Mouse (Mus musculus): ENCODE data around the gene Csnk1g2. TPM values are rescaled to one million over a fixed set of nuclear protein-coding genes. Genes with fewer than 3 reads are reported as not detected.

Gene Csnk1g2
- polyA plus RNA-seq, 1 experiment, result 246 TPM

- peaks cover 76% of the 10 kb centered on the region for H3K4me1 ChIP-seq (ENCODE audit: control insufficient read depth, insufficient read depth, low read length)
- TF ChIP-seq POLR2A (IDR thresholded peaks at IDR 0.05; ENCODE audit: borderline replicate concordance, extremely low read depth, low read depth, low read length) (no peak), CTCF (IDR thresholded peaks at IDR 0.05; ENCODE audit: insufficient read depth, low read length) (no peak)
- no peak for DNase-seq
- H3K4me3 ChIP-seq (replicated peaks; ENCODE audit: extremely low read depth, low read depth, low read length), result no peak overlapping the region
- WGBS, result 67% methylated on average over 12 of the region's 12 CpGs
Measured at GRCm38 (mm10) chr10:80669018-80669417, 46.4 kb downstream of the Csnk1g2 start.

- 65% methylated on average over 7 of the region's 7 CpGs for WGBS
- Histone ChIP-seq H3K4me3 (replicated peaks; ENCODE audit: extremely low read depth, low read depth, low read length) (no peak overlapping the region), H3K4me1 (ENCODE audit: control insufficient read depth, insufficient read depth, low read length) (peaks cover 73% of the 10 kb centered on the region)
- peak; percentile 76 for DNase-seq
- no peak for TF ChIP-seq CTCF (IDR thresholded peaks at IDR 0.05; ENCODE audit: insufficient read depth, low read length)
- no peak; the same call in 1 of the 2 replicates for TF ChIP-seq POLR2A (IDR thresholded peaks at IDR 0.05; ENCODE audit: borderline replicate concordance, extremely low read depth, low read depth, low read length)
Measured at GRCm38 (mm10) chr10:80669737-80670485, 47.3 kb downstream of the Csnk1g2 start.

GRCm38 (mm10) chr10:80670531-80670930 is 47.9 kb downstream of the Csnk1g2 start:
- Histone ChIP-seq H3K4me1 (ENCODE audit: control insufficient read depth, insufficient read depth, low read length) (peaks cover 68% of the 10 kb centered on the region), H3K4me3 (replicated peaks; ENCODE audit: extremely low read depth, low read depth, low read length) (no peak overlapping the region)
- no peak for TF ChIP-seq CTCF (IDR thresholded peaks at IDR 0.05; ENCODE audit: insufficient read depth, low read length)
- TF ChIP-seq POLR2A (IDR thresholded peaks at IDR 0.05; ENCODE audit: borderline replicate concordance, extremely low read depth, low read depth, low read length), result no peak
- 70% methylated on average over 2 of the region's 2 CpGs for WGBS
- no peak for DNase-seq

- H3K4me1 ChIP-seq (ENCODE audit: control insufficient read depth, insufficient read depth, low read length), result peaks cover 61% of the 10 kb centered on the region
- no peak for TF ChIP-seq CTCF (IDR thresholded peaks at IDR 0.05; ENCODE audit: insufficient read depth, low read length)
- no peak; the same call in 1 of the 2 replicates for TF ChIP-seq POLR2A (IDR thresholded peaks at IDR 0.05; ENCODE audit: borderline replicate concordance, extremely low read depth, low read depth, low read length)
- H3K4me3 ChIP-seq (replicated peaks; ENCODE audit: extremely low read depth, low read depth, low read length), result no peak overlapping the region
- no peak for DNase-seq
- WGBS, result 76% methylated on average over 4 of the region's 4 CpGs
Measured at GRCm38 (mm10) chr10:80671251-80671650, 48.6 kb downstream of the Csnk1g2 start.

GRCm38 (mm10) chr10:80671936-80672690 is 49.5 kb downstream of the Csnk1g2 start:
- TF ChIP-seq POLR2A (IDR thresholded peaks at IDR 0.05; ENCODE audit: borderline replicate concordance, extremely low read depth, low read depth, low read length) (no peak), CTCF (IDR thresholded peaks at IDR 0.05; ENCODE audit: insufficient read depth, low read length) (no peak)
- no peak for DNase-seq
- Histone ChIP-seq H3K4me3 (replicated peaks; ENCODE audit: extremely low read depth, low read depth, low read length) (no peak overlapping the region), H3K4me1 (ENCODE audit: control insufficient read depth, insufficient read depth, low read length) (peaks cover 58% of the 10 kb centered on the region)
- WGBS, result 62% methylated on average over 11 of the region's 11 CpGs

GRCm38 (mm10) chr10:80673690-80674089 is 51.1 kb downstream of the Csnk1g2 start:
- TF ChIP-seq CTCF (IDR thresholded peaks at IDR 0.05; ENCODE audit: insufficient read depth, low read length) (no peak), POLR2A (IDR thresholded peaks at IDR 0.05; ENCODE audit: borderline replicate concordance, extremely low read depth, low read depth, low read length) (no peak)
- H3K4me3 ChIP-seq (replicated peaks; ENCODE audit: extremely low read depth, low read depth, low read length), result peak overlapping the region; percentile 71
- peaks cover 60% of the 10 kb centered on the region for H3K4me1 ChIP-seq (ENCODE audit: control insufficient read depth, insufficient read depth, low read length)
- 61% methylated on average over 3 of the region's 3 CpGs for WGBS
- no peak for DNase-seq

GRCm38 (mm10) chr10:80674161-80674711 is 51.6 kb downstream of the Csnk1g2 start:
- DNase-seq, result peak; percentile 27
- peaks cover 59% of the 10 kb centered on the region for H3K4me1 ChIP-seq (ENCODE audit: control insufficient read depth, insufficient read depth, low read length)
- TF ChIP-seq CTCF (IDR thresholded peaks at IDR 0.05; ENCODE audit: insufficient read depth, low read length) (no peak), POLR2A (IDR thresholded peaks at IDR 0.05; ENCODE audit: borderline replicate concordance, extremely low read depth, low read depth, low read length) (peak; percentile 41; the same call in 1 of the 2 replicates)
- peak overlapping the region; percentile 71 for H3K4me3 ChIP-seq (replicated peaks; ENCODE audit: extremely low read depth, low read depth, low read length)
- 7% methylated on average over 5 of the region's 5 CpGs for WGBS

- TF ChIP-seq POLR2A (IDR thresholded peaks at IDR 0.05; ENCODE audit: borderline replicate concordance, extremely low read depth, low read depth, low read length) (peak; percentile 6; the same call in 1 of the 2 replicates), CTCF (IDR thresholded peaks at IDR 0.05; ENCODE audit: insufficient read depth, low read length) (no peak)
- peaks cover 59% of the 10 kb centered on the region for H3K4me1 ChIP-seq (ENCODE audit: control insufficient read depth, insufficient read depth, low read length)
- peak overlapping the region; percentile 71 for H3K4me3 ChIP-seq (replicated peaks; ENCODE audit: extremely low read depth, low read depth, low read length)
- WGBS, result under 1% methylated on average over 6 of the region's 6 CpGs
- peak; percentile 49 for DNase-seq
Measured at GRCm38 (mm10) chr10:80674851-80675404, 52.3 kb downstream of the Csnk1g2 start.

Measured in lung, adult 2 months (tissue).